Mouse (Mus musculus): ENCODE measurements at regions not wholly inside any gene's neighbourhood (a gene's known extent, or its start where the extent isn't known, plus 50 kb on each side); places are given as distances from the start of the nearest gene placed in this dataset.

DNA sequence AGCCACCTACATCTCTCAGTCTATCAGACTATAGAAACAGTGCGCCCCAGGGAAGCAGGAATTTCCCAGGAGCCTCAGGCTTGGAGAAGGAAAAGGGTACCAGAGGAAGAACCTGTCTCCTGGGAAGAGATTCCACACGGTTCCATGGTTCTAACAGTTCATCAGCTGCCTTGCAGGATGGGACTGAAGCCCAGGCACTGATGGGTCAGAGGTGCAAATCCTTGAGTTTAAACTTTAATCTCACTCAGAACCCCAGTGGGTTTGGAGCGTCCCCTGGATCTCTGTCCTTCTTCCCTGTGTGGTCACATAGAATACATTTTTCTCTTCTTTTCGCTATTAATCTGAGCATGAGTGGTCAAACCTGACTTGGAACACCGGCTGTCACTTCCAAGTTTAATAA is 67.9 kb upstream of the Slc22a12 start:
- H3K4me2 ChIP-seq = no peak overlapping the region
- H3K27me3 ChIP-seq (replicated peaks; ENCODE audit: control insufficient read depth, insufficient read depth, low read length) = no peaks in the 10 kb centered on the region
- 73% methylated on average over 5 of the region's 5 CpGs for WGBS
- no peaks in the 10 kb centered on the region for H3K36me3 ChIP-seq (ENCODE audit: control insufficient read depth, insufficient read depth, low read length)
- H3K9me3 ChIP-seq (ENCODE audit: control insufficient read depth, low read length) = no peaks in the 10 kb centered on the region
- ATAC-seq (replicated peaks; ENCODE audit: low FRiP score) (no peak), DNase-seq (ENCODE audit: low spot score) (no peak)
- H3K27ac ChIP-seq (ENCODE audit: low read depth, low read length) = no peak overlapping the region
- no peak overlapping the region for H3K9ac ChIP-seq (ENCODE audit: low read depth, low read length)
- no peaks in the 10 kb centered on the region for H3K4me1 ChIP-seq (replicated peaks; ENCODE audit: control insufficient read depth, insufficient read depth, low read length)
- no peak overlapping the region for H3K4me3 ChIP-seq (ENCODE audit: low read depth, low read length)

DNA sequence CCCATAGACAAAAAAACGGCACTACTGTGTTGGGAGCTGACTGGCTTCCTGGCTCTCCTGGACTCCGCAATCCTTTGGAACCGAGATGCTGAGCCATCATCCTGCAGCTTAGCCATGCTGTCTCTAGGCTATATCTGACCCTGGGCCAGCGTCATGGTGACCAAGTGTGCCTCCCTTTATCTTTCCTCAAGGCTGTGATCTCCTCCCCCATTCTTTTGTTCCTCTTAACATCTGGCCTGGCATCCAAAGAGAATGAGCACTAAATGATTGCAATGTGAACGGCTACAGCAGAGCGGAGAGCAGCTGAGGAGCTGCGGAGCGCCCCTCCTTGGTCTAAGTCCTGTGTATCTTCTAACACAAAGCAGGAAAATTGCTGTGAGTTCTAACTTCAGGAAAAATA is 67.2 kb upstream of the Slc22a12 start:
- Histone ChIP-seq H3K4me3 (ENCODE audit: low read depth, low read length) (no peak overlapping the region), H3K9ac (ENCODE audit: low read depth, low read length) (no peak overlapping the region), H3K9me3 (ENCODE audit: control insufficient read depth, low read length) (no peaks in the 10 kb centered on the region), H3K4me1 (replicated peaks; ENCODE audit: control insufficient read depth, insufficient read depth, low read length) (no peaks in the 10 kb centered on the region), H3K36me3 (ENCODE audit: control insufficient read depth, insufficient read depth, low read length) (no peaks in the 10 kb centered on the region), H3K27me3 (replicated peaks; ENCODE audit: control insufficient read depth, insufficient read depth, low read length) (no peaks in the 10 kb centered on the region), H3K27ac (ENCODE audit: low read depth, low read length) (no peak overlapping the region), H3K4me2 (no peak overlapping the region)
- no peak for DNase-seq (ENCODE audit: low spot score)
- WGBS = 61% methylated on average over 8 of the region's 8 CpGs
- no peak for ATAC-seq (replicated peaks; ENCODE audit: low FRiP score)

DNA sequence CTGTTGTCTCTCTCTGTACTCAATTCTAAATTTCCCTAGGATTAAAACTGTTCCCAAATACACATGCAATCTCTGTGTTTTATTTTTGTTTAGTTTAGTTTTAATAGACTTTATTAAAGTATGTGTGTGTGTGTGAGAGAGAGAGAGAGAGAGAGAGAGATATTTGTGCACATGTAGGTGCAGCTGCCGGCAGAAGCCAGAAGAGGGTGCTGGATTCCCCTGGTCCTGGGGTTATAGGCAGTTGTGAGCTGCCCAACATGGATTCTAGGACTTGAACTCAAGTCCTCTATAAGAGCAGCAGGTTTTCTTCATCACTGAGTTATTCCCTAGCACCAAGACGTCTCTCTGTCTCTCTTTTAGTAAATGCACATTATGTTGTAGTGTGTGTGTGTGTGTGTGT is 64.7 kb upstream of the Slc22a12 start:
- no peak overlapping the region for H3K9ac ChIP-seq (ENCODE audit: low read depth, low read length)
- ATAC-seq (replicated peaks; ENCODE audit: low FRiP score) (no peak), DNase-seq (ENCODE audit: low spot score) (no peak)
- H3K4me2 ChIP-seq = no peak overlapping the region
- 60% methylated on average over 2 of the region's 2 CpGs for WGBS
- no peaks in the 10 kb centered on the region for H3K9me3 ChIP-seq (ENCODE audit: control insufficient read depth, low read length)
- no peaks in the 10 kb centered on the region for H3K36me3 ChIP-seq (ENCODE audit: control insufficient read depth, insufficient read depth, low read length)
- H3K27me3 ChIP-seq (replicated peaks; ENCODE audit: control insufficient read depth, insufficient read depth, low read length) = no peaks in the 10 kb centered on the region; the same call in 1 of the 2 replicates
- no peak overlapping the region for H3K4me3 ChIP-seq (ENCODE audit: low read depth, low read length)
- H3K27ac ChIP-seq (ENCODE audit: low read depth, low read length) = no peak overlapping the region
- H3K4me1 ChIP-seq (replicated peaks; ENCODE audit: control insufficient read depth, insufficient read depth, low read length) = no peaks in the 10 kb centered on the region

DNA sequence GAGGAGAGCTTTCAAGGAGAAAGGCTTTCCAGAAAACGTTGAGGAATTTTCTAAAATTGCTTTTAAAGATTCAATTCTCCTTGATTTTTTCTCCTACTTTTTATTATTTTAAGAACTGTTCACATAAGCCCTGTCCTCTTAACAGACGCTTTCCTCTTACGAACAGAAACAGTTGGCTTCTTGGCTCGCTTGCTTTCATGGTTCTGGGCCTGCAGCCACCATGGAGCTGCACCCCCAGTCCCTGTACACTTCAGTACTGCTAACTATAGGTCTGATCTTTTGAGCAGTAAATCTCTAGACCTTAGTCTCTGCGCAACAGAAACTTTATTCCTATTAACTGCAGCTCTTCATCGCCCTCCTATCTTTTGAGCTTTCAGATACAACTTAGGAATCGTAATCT is 63.8 kb upstream of the Slc22a12 start:
- DNase-seq (ENCODE audit: low spot score) (no peak), ATAC-seq (replicated peaks; ENCODE audit: low FRiP score) (no peak)
- H3K4me1 ChIP-seq (replicated peaks; ENCODE audit: control insufficient read depth, insufficient read depth, low read length) = no peaks in the 10 kb centered on the region

DNA sequence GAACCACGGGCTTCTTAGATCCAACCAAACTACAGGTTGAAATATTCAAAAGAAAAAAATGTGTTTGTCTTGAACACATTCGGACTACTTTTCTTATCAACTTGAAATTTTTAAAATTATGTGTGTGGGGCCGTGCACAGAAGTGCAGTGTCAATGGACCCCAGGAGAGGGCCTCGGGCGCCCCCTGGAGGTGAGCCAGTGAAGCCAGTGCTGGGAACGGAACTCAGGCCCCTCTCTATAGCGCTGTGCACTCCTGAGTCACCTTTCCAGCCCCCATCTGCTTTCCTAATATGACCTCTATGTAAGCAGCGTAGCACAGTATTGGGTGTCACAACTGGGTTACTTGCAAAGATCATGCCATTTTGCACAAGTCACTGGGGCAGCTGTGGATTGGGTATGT is 61.9 kb upstream of the Slc22a12 start:
- Histone ChIP-seq H3K9ac (ENCODE audit: low read depth, low read length) (no peak overlapping the region), H3K27ac (ENCODE audit: low read depth, low read length) (no peak overlapping the region), H3K9me3 (ENCODE audit: control insufficient read depth, low read length) (no peaks in the 10 kb centered on the region), H3K36me3 (ENCODE audit: control insufficient read depth, insufficient read depth, low read length) (no peaks in the 10 kb centered on the region), H3K4me3 (ENCODE audit: low read depth, low read length) (no peak overlapping the region), H3K4me1 (replicated peaks; ENCODE audit: control insufficient read depth, insufficient read depth, low read length) (no peaks in the 10 kb centered on the region), H3K27me3 (replicated peaks; ENCODE audit: control insufficient read depth, insufficient read depth, low read length) (no peaks in the 10 kb centered on the region; the same call in none of the 2 replicates), H3K4me2 (no peak overlapping the region)
- no peak for ATAC-seq (replicated peaks; ENCODE audit: low FRiP score)
- DNase-seq (ENCODE audit: low spot score) = no peak
- 46% methylated on average over 8 of the region's 8 CpGs for WGBS

More for the DNA sequence above, 63.8 kb upstream of the Slc22a12 start:
- Histone ChIP-seq H3K27me3 (replicated peaks; ENCODE audit: control insufficient read depth, insufficient read depth, low read length) (no peaks in the 10 kb centered on the region; the same call in none of the 2 replicates), H3K9ac (ENCODE audit: low read depth, low read length) (no peak overlapping the region), H3K36me3 (ENCODE audit: control insufficient read depth, insufficient read depth, low read length) (no peaks in the 10 kb centered on the region), H3K9me3 (ENCODE audit: control insufficient read depth, low read length) (no peaks in the 10 kb centered on the region), H3K4me2 (no peak overlapping the region), H3K27ac (ENCODE audit: low read depth, low read length) (no peak overlapping the region), H3K4me3 (ENCODE audit: low read depth, low read length) (no peak overlapping the region)
- 81% methylated on average over 7 of the region's 7 CpGs for WGBS

DNA sequence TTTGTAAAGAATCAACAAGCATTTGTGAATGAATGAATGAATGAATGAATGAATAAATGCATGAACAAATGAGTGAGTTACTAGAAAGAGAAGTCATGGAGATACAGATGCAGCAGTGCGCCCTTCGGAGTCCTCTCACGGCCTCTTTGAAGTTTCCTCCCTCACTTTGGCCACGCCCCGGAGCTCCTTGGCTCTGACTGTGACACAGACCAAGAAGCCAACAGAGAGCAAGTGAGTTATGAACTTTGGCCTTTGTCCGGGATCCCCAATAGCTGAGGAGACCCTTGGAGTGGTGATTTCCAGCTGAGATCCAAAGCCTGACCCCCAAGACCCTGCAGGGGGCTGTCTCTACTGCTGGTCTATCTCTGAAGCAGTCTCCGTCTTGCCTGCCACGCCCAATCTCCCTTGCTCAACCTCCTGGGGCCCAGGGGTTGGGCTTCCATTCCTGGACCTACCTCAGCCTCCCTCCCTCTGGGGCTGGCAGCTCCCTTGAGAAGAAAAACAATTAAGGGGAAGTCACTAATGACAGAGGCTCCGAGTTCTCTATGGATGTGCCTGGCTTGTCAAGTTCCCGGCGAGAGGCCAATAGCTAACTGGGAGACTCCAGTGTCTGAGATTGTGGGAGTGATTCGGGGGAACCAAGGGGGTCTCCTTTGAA is 58.2 kb upstream of the Slc22a12 start:
- ATAC-seq (replicated peaks; ENCODE audit: low FRiP score) (no peak), DNase-seq (ENCODE audit: low spot score) (no peak)
- Histone ChIP-seq H3K9ac (ENCODE audit: low read depth, low read length) (no peak overlapping the region), H3K9me3 (ENCODE audit: control insufficient read depth, low read length) (no peaks in the 10 kb centered on the region), H3K4me3 (ENCODE audit: low read depth, low read length) (no peak overlapping the region), H3K36me3 (ENCODE audit: control insufficient read depth, insufficient read depth, low read length) (no peaks in the 10 kb centered on the region), H3K4me1 (replicated peaks; ENCODE audit: control insufficient read depth, insufficient read depth, low read length) (no peaks in the 10 kb centered on the region), H3K27me3 (replicated peaks; ENCODE audit: control insufficient read depth, insufficient read depth, low read length) (no peaks in the 10 kb centered on the region; the same call in none of the 2 replicates), H3K27ac (ENCODE audit: low read depth, low read length) (no peak overlapping the region), H3K4me2 (no peak overlapping the region)
- WGBS = 27% methylated on average over 12 of the region's 12 CpGs

DNA sequence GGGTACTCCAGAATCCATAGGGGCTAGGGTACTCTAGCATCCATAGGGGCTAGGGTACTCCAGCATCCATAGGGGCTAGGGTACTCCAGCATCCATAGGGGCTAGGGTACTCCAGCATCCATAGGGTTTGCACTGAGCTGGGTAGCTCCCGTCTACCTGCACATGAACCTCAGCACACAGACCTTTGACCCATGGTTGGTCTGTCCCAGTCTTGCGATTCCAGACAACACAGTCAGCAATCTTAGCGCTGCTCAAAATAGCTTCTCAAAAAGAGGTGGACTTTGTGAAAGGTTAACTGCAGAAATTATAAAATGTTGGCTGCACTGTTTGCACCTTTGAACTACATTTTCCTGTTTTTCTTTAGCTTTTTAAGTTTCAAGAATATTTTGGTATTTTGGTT is 56.4 kb upstream of the Slc22a12 start:
- Histone ChIP-seq H3K27me3 (replicated peaks; ENCODE audit: control insufficient read depth, insufficient read depth, low read length) (no peaks in the 10 kb centered on the region; the same call in none of the 2 replicates), H3K4me3 (ENCODE audit: low read depth, low read length) (no peak overlapping the region), H3K36me3 (ENCODE audit: control insufficient read depth, insufficient read depth, low read length) (no peaks in the 10 kb centered on the region), H3K27ac (ENCODE audit: low read depth, low read length) (no peak overlapping the region), H3K9me3 (ENCODE audit: control insufficient read depth, low read length) (no peaks in the 10 kb centered on the region), H3K9ac (ENCODE audit: low read depth, low read length) (no peak overlapping the region), H3K4me2 (no peak overlapping the region), H3K4me1 (replicated peaks; ENCODE audit: control insufficient read depth, insufficient read depth, low read length) (no peaks in the 10 kb centered on the region)
- DNase-seq (ENCODE audit: low spot score) (no peak), ATAC-seq (replicated peaks; ENCODE audit: low FRiP score) (no peak)
- 84% methylated on average over 3 of the region's 3 CpGs for WGBS

DNA sequence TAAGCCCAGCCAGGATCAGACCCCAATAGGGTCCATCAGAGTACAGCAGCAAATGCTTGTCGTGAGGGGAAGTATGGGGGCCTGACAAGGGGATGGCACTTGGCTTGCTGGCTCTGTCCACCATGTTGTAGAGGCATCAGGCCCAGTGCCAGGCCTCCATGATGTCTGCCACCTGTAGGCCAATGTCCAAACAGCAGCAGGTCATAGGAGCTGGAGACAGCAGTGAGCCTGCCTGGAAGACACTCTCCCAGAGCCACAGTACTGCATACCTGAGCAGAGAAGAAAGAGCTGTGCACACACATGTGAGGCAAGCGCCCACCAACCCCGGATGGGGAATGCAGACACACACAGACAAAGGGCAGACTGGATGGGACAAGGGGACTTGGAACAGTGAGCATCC is 55.4 kb upstream of the Slc22a12 start:
- ATAC-seq (replicated peaks; ENCODE audit: low FRiP score) (no peak), DNase-seq (ENCODE audit: low spot score) (no peak)
- H3K36me3 ChIP-seq (ENCODE audit: control insufficient read depth, insufficient read depth, low read length) = no peaks in the 10 kb centered on the region
- H3K9ac ChIP-seq (ENCODE audit: low read depth, low read length) = no peak overlapping the region
- H3K9me3 ChIP-seq (ENCODE audit: control insufficient read depth, low read length) = no peaks in the 10 kb centered on the region
- no peaks in the 10 kb centered on the region for H3K4me1 ChIP-seq (replicated peaks; ENCODE audit: control insufficient read depth, insufficient read depth, low read length)
- H3K27ac ChIP-seq (ENCODE audit: low read depth, low read length) = no peak overlapping the region
- H3K27me3 ChIP-seq (replicated peaks; ENCODE audit: control insufficient read depth, insufficient read depth, low read length) = no peaks in the 10 kb centered on the region; the same call in none of the 2 replicates
- H3K4me3 ChIP-seq (ENCODE audit: low read depth, low read length) = no peak overlapping the region
- 74% methylated on average over 3 of the region's 3 CpGs for WGBS
- no peak overlapping the region for H3K4me2 ChIP-seq

DNA sequence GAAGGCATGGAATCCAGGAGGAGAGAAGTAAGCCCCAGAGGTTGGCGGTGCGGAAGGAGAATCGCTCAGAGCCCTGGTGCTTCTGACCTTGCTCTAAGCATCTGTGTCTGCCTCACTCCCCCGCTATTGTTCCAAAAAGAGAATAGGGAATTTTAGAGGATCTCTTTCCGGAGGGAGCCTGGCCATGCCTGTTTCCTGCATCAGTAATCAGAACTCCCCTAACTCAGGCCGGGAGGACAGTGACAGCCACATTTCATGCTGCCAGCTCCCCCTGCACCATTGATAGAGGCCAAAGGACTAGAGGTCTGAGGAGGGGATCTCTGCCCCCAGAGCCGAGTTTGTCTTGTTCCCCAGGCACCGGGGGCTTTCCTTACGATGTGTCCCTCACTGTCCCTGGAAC is 53.0 kb upstream of the Slc22a12 start:
- no peaks in the 10 kb centered on the region for H3K36me3 ChIP-seq (ENCODE audit: control insufficient read depth, insufficient read depth, low read length)
- H3K9ac ChIP-seq (ENCODE audit: low read depth, low read length) = no peak overlapping the region
- WGBS = 55% methylated on average over 9 of the region's 9 CpGs
- H3K4me1 ChIP-seq (replicated peaks; ENCODE audit: control insufficient read depth, insufficient read depth, low read length) = no peaks in the 10 kb centered on the region
- DNase-seq (ENCODE audit: low spot score) = no peak
- no peaks in the 10 kb centered on the region for H3K27me3 ChIP-seq (replicated peaks; ENCODE audit: control insufficient read depth, insufficient read depth, low read length)
- H3K27ac ChIP-seq (ENCODE audit: low read depth, low read length) = no peak overlapping the region
- H3K9me3 ChIP-seq (ENCODE audit: control insufficient read depth, low read length) = no peaks in the 10 kb centered on the region
- H3K4me3 ChIP-seq (ENCODE audit: low read depth, low read length) = no peak overlapping the region
- no peak for ATAC-seq (replicated peaks; ENCODE audit: low FRiP score)
- H3K4me2 ChIP-seq = no peak overlapping the region

Data from liver, embryonic 11.5 days (tissue).